Mouse (Mus musculus) gastrocnemius, adult 8-10 months (tissue): Measurements from ENCODE around the gene Macf1. TPM values are rescaled to one million over a fixed set of nuclear protein-coding genes. Genes with fewer than 3 reads are reported as not detected.
"Not testable (repeated sequence)": the region's sequence is repeated elsewhere in the genome, so short reads cannot be mapped to it uniquely, and the experiment has no call there.

Source experiments
- DNase-seq, 2 experiments: peaks; one replicate each; pipeline ENCODE4 v3.0.0; 2022; ENCODE audit warnings: low spot score in 2 of 2
- total RNA-seq, 4 experiments: library from RNA; stranded (reverse); gene quantifications; 2 replicates each; pipeline ENCODE4 v1.2.4; 2022

Macf1 gene
- total RNA-seq, 4 experiments from 2014 or later, result 49.5 to 63.7 (median 57.9) TPM

DNA sequence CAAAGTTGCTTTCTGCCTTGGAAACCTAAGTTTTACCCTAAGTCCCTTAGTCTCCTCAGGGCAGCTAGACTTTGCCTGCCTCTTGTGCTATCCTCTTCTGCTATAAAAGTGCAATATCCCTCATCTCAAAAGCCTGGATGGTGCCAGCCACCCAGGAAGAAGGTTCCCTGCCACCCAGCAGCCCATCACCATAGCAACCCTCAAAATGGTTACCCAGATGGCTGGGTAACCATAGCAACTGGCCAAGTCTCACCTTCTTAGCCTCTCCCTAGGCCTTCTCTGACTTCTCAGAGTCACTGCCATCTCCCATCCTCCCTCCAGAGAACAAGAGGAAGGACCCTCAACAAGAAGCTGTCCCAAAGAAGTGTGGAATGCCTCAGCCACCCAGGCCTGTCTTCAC, 13.6 kb downstream of the Macf1 start:
- DNase-seq, result no peak

DNA sequence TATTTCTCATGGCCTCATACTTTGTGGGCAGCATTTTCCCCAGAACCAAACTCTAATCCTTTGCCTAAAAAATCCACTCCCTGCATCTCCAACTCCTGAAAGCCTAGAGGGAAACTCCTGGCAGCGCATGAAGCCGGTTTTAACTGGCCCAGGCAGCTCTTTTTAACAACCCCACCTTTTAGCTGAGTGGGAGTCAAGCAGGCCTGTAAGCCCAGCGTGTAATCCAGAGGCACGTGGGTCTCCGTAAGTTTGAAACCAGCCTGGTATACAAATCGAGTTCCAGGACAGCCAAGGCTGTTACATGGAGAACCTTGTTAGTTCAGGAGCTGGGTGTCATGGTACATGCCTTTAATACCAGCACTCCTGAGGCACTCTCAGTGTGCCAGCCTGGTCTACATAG, 14.5 kb downstream of the Macf1 start:
- no peak for DNase-seq

DNA sequence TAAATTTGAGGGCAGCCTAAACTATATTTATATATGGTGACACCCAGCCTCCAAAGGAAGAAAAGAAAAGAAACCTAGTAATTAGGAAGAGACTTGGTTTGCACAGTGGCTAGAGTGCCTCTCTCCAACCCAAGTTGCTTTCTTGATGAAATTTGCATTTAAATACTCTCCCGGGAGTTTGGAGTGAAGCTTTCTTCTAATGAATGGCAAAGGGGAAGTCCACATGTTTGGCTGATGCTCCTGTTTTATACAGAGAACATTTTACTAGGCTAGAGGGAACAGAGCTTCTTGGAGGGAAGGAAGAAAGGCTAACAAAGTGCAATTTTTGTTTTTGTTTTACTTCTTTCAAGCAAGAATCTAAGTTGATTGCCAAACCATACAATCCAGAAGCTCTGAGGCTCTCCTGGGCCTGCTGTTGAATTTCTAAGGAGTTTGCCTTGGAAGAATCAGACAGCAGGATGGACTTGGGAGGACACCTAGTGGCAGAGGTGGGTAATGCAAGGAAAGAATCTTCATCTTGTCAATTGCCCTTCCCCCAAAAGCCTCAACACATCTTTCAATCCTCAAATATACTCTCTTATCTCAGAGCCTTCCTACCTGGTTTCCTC, 16.8 kb downstream of the Macf1 start:
- DNase-seq, result peak; percentile 59 to 68

DNA sequence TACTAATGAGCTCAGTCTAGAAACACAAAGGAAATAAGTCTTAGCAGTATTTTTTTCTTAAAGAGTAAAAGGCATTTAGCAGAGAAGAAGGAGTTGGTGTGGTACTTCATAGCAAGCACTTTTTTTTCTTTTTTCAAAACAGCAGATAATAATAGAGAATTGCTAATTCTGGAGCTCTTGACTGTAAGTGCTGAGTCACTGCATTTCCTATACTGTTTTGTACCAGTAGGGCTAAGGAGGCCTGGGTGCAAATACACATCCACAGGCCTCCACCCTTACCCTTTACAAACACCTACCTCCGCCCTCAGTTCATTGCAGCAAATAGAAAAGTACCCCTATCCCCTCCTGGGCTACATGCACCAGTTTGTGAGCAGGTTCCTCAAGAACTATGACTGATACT, 17.6 kb downstream of the Macf1 start:
- no peak for DNase-seq

DNA sequence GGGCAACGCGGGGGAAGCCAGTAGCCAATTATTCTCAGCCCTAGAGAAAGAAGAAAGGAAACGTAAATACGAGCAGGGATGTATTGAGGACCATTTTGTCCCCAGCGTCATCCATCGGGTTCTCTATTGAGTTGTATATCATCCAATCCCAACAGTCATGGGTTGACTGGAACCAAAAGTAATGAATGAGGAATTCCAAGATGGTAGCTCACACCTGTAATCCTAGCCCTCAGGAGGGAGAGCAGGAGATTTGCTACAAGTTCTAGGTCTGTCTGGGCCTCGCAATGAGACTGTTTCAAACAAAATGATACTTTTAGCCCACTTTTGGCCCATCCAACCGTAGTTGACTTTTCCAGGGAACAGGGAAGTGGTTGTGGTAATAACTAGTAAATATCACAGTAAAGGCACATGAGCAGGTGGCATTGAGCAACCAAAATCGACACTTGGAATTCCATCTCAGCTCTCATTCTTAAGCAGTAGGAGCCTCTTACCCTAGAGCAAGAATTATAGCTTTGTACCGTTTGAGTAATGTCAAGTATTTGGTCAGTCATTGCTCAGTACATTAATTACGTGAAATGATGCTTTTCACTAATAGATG, 18.4 kb downstream of the Macf1 start:
- no peak for DNase-seq

DNA sequence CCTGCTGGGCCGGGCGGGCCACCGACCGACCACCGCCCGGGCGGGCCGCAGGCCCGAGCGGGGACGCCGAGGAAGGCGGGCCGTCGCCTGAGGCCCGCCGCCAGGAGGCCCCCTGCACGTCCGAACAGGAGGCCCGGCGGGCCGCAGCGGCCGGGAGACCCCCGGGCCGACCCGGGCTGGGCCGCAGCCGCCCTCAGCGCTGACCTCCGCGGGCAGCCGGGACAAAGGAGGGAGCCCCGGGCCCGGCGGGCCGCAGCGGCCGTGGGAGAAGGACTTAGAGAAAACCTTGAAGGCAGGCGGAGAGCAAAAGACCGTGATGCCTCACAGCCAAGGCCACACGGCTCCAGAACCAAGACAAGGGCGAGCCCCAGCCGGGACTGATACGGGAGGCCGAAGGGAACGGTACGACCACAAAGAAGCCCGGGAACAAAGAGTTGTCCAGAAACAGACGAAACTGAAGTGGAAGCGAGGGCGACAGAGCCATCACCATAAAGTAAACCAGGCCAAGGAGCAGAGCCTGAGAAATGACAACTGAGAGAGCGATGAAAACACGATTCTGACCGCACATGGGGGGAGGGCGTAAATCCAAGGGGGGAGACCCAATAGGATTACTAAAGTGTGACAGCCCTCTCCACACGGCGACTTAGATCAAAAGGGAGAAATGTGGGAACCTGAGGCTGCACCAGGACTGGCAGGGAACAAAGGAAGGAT, 19.1 kb downstream of the Macf1 start:
- no peak for DNase-seq

DNA sequence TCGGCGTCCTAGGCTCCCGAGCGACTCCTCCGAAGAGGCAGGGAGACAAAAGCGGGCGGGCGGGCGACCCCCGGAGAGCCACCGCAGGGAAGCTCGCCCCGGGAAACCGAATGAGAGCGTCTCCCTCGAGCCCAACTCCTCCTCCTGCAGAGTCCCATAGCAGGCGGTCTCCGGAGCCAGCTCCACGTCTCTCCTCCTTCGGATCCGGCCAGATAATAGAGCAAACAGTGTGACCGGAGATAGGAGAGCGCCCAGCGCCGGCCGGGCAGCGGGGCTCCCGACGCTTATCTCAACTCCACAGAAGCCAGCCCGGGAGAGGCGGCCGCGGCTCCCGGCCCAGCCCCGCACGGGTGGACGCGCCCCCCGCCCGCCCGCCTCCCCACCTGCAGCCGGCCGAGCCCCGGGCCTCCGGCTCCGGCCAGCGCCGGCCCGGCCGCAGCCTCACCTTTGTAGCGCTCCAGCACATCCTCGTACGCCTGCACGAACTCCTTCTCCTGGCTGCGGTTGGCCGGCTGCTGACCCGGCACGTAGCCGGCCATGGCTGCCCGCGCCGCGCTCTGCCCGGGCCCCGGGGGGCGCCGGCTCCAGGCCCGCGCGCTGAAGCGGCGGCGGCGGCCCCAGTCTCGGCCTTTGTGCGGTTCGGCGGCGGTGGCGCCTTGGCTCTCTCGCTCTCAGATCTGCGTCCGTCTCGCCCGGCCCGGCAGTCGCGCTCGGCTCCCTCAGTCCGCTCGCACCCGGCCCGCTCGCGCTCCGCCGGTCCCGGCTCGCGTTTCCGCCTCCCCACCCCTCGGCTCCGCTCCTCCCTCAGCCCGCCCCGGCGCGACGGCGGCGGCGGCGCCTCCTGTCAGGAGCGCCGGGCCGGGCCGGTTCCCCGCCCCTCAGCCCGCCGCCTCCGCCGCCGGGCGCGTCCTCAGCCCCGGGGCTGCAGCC, 19.9 kb downstream of the Macf1 start:
- DNase-seq, result peak; percentile 45 to 49

DNA sequence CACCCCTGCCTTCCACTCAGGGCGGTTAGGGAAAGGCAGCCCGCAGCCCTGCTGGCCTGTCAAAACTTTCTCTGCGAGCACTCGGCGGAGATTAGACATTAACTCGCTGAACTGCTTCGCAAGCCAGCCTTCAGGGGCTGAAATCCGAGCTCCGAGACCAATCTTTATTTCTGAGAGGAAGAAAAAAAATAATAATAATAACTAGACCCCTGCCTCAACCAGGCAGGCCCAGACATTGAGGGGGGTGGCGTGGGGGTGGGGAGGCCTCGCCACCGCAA, 20.5 kb downstream of the Macf1 start:
- DNase-seq, result no peak

DNA sequence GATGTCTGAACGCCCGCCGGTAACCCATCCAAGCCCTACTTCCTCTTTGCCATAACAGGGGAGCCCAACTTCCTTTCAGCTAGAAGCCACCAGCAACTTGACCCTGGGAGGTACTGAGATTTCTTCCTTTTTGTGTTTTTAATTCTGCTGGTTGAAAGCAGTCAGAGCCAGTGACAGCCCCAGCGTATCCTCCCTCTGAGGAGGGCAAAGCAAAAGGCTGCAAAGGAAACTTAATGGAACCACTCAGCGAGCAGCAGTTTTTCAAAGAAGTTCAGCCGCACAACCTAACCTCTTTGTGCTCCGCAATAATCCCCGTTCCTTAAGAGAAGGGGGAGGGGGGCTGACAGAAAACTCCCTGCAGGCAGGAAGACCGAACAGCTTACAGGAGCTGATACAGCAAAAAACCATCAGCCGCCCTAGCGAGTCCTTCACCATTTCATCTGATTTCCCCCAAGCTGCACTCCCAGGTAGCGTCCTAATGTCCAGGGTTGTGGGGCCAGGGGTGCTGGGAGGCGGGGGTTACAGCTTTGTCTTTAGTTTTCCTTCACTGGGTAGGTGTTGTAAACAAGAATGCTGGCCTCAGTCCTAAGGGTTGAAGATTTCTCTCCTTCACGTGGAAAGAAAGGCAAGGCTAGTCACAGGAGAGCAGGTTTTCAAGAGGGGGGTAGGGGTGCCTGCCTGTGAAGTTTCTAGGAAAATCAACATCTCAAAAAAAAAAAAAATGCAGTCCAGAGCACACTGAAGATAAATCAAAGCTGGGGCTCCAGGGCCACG, 21.1 kb downstream of the Macf1 start:
- no peak for DNase-seq

DNA sequence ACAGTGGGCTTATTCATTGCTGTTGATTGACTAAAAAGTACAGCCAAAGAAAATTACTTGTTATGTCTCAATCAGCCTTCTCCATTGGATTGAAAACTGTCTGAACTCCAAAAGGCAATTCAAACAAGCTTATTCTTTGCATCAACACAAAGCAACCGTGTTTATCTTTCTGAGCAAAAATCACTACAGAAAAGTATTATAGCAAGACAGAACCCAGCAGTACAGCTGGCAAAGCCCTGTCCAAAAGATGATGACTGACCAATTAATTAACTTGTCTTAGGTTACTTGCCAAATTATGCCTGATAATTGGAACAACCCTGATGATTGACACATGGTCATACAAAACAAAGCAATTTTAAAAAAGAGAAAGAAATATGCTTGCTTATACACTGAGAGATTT, 26.0 kb downstream of the Macf1 start:
- no peak for DNase-seq

DNA sequence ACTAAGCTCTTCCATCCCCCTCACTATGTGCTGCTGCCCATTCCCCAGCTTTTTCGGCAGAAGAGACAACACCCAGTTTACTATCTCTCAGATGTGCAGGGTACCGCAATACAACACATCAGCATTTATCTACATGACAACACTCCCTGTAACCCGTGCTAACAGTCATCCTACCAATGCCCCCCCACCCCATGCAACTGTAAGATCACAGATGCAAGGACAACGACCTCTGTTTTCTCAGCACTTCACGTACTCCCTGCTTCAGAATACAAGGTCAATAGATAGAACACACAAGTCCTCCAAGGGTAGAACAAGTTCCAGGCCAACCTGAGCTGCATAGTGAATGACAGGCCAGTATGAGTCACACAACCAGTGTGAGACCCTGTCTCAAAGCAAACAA, 28.9 kb downstream of the Macf1 start:
- no peak for DNase-seq

DNA sequence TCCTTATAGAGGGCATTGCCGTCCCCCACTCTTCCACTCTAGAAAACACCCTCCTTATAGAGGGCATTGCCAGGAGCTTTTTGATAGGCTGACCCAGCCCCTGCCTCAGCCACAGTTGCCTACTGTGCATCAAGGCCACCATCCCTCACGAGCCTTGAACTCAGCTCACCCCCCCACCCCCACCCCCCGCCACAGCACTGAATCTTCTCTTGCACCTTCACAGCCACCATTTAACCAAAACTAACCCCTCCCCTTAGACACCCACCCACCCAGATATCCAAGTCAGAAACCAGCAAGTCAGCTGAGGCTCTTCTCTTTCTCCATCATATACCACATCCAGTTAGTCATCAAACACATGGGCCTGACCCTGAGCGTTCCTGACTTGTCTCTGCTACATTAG, 29.6 kb downstream of the Macf1 start:
- DNase-seq, result no peak

DNA sequence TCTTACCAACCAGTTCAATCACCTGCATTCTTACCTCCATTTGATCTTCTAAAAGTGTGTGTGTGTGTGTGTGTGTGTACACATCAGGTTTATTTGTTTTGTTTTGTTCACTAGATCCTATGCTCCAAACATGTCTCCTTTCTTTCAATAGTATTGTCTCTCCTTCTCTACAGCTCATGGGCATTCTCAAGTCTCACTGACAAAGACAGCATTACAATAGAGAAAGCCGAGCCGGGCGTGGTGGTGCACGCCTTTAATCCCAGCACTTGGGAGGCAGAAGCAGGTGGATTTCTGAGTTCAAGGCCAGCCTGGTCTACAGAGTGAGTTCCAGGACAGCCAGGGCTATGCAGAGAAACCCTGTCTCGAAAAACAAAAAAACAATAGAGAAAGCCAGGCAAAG, 30.7 kb downstream of the Macf1 start:
- DNase-seq, result not testable (repeated sequence)

DNA sequence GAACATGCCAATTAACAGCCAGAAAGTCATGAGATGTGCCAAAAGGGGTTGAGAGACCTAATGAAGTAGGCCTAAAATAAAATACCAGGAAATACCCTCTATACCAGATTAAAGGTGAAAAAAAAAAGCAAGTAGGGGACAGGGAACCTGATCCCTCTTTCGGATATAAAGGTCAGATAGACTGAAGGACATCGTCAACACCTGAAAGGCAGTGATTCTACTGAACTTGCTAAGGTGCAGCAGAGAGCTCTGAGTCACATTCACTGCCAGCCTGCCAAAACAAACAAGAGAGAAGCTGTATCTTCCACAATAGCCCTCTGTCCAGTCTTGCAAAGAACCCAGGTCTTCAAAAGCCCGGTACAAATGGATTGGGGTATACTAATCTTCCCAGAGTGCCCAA, 32.0 kb downstream of the Macf1 start:
- no peak for DNase-seq

DNA sequence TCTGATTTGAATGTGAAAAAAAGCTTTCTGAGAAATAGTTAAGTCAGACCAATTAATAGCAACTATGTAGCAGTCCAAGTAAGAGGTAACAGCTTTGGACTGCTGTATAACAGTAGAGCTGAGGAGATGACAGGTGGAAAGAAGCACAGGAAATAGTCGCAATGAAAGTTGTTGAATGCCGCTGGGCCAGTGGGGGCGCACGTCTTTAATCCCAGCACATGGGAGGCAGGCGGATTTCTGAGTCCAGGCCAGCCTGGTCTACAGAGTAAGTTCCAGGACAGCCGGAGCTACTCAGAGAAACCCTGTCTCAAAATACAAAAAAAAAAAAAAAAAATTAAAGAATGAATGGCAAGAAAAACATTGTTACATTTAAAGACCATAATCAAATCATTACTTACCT, 35.0 kb downstream of the Macf1 start:
- DNase-seq, result no peak

DNA sequence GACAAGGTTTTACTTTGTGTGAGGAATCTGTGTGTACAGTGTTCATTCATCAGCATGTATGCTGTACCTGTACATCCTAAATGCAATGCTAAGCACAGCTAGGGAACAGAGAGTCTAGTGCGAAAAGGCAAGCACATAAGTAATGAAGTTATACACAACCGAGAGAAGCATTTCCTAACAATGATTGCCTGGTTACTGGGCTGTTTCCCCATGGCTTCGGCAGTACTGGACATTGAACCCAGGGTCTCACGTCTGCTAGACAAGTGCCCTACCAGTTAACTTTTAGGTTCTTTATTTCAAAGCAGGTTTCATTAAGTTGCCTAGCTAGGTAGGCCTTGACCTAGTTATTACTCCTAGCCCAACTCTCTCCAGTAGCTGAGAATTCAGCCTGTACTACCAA, 36.5 kb downstream of the Macf1 start:
- no peak for DNase-seq

DNA sequence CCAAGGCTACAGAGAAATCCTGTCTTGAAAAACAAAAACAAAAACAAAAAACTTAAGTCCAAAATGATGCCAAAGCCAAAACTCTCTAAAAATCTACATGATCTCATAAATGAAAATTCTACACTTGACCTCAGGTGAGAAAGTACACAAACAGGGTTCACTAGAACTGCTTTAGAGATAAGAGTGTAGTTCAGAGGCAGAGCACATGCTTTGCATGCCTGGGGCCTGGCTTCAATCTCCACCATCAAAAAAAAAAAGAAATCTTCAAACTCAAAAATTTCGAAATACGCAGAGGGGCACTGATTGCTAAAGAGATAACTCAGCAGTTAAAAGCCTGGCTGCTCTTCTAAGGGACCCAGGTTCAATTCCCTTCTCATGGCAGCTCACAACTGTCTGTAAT, 37.1 kb downstream of the Macf1 start:
- no peak for DNase-seq

DNA sequence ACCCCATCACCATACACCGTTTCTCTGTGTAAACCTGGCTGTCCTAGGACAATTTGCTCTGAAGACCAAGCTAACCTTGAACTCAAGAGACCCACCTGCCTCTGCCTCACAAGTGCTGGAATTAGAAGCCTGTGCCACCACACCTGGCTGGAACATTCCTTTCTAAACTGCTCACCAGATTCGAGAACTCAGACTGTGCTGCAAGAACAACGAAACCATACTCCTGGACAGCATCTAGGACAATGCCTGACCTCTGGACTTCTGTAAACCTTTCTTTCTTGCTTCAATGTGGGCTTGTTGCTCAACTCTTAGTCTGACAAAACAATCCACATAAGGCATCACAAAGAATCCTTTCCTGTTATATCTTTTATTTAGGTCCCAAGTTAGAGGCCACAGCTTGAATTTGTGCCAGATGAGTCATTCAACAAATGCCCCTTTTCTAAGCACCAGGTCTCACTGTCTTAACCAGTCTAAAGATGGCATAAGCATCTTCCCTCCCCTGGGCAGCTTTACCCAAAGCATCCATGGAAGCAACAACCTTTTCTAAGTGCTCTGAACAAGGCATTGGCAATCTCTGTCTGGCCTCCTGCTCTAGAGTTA, 38.8 kb downstream of the Macf1 start:
- no peak for DNase-seq

DNA sequence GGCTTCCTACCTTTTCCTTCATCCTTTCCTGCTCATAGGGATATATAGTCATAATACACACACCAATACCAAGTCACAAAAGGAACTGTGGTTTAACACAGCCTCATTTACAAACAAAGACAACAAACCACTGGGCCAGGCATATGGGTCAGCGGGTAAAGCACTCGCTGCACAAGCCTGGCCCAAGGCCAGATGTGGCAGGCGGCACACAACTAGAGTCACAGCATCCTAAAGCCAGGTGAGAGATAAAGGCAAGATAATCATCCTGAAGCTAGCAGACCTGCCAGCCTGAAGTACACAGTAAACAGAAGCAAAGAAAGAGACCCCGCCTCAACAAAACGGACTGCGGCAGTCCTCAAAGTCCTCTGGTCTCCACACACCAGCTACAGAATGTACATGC, 40.6 kb downstream of the Macf1 start:
- no peak for DNase-seq

DNA sequence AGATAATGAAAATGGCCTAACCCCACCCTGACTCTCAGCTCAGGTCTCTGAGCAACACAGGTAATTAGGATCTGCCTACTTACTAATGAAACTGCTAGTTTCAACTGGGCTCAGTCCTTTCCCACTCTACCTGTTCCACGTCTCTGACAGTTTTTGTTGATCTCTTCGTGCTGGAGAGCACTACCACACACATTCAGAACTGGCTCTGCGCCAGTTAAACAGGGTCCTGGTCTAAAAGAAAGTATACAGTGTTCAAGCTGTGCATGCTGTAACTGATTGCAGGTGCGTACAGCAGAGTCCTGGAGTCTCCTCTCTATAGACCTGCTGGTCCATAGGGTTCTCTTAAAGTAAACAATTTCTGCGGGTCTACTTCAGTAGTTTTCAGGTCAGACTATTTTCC, 41.3 kb downstream of the Macf1 start:
- no peak for DNase-seq

DNA sequence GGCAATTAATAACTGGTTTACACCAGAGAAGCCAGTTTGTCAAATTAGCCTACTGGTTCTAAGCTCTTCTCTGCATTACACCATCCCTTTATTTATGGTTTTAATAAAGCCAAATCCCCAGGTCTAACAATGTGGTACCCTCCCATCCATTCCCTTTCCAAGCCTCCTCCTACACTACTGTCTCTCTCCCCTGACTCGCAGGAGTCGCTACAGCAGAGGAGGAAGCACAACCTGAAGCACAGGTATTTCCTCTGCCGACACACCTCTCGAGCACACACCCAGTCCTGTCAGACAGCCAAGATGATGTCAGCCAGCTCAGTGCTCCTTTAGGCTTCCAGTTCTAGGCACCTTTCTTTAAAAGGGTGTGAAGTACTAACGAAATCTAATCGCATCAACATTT, 47.0 kb downstream of the Macf1 start:
- no peak for DNase-seq
